Mouse (Mus musculus) left cerebral cortex, adult 2 months (tissue): ENCODE data around the gene Ramp2. TPM values are rescaled to one million over a fixed set of nuclear protein-coding genes. Genes with fewer than 3 reads are reported as not detected.

ENCODE experiments used
- DNase-seq, 2 experiments: peaks; one replicate each; pipeline ENCODE4 v3.0.0; 2021 to 2022; ENCODE audit warnings: low spot score in 2 of 2, mixed read lengths in 1 of 2; ENCODE audit errors: extremely low spot score in 1 of 2
- H3K27ac ChIP-seq: fragments of 200-600 bp; 2 replicates; pipeline ENCODE4 v1.8.1; 2022
- H3K4me3 ChIP-seq: fragments of 200-600 bp; 2 replicates; pipeline ENCODE4 v1.8.1; 2022
- CTCF ChIP-seq: fragments of 200-600 bp; IDR thresholded peaks from 2 replicates; pipeline ENCODE4 v1.8.1; 2022; ENCODE audit warnings: antibody characterized with exemption, mild to moderate bottlenecking, moderate library complexity
- intact Hi-C: fragments of 180-260 bp; cut with DNase I; formaldehyde crosslinking; loops from one replicate; pipeline ENCODE4 v1.15.1; 2025
- total RNA-seq, 2 experiments: library from RNA; stranded (reverse); gene quantifications; 2 replicates each; pipeline ENCODE4 v1.2.3; 2021

Ramp2 gene
- total RNA-seq, 2 experiments from 2014 or later, result 35.7 to 40.8 TPM

DNA sequence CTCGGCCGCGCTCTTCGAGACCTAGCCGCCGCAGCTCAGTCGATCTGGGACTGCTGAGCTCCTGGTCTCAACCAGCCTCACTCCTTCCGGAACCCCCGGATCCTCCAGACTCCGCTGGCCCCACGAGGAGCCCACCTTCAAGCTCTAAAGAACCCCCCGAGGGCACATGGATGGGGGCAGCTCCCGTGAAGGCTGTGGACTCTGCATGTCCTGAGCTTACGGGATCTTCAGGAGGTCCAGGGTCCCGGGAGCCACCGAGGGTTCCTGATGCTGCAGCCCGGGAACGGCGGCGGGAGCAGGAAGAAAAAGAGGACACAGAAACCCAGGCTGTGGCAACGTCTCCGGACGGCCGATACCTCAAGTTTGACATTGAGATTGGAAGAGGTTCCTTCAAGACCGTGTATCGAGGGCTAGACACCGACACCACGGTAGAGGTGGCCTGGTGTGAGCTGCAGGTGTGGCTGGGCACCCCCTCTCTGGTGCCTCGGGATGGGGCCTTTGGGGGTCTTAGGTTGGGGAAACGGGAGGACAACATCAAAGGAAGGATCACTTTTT, 15.1 kb downstream of the Ramp2 start:
- intact Hi-C loops, result no loop called here

DNA sequence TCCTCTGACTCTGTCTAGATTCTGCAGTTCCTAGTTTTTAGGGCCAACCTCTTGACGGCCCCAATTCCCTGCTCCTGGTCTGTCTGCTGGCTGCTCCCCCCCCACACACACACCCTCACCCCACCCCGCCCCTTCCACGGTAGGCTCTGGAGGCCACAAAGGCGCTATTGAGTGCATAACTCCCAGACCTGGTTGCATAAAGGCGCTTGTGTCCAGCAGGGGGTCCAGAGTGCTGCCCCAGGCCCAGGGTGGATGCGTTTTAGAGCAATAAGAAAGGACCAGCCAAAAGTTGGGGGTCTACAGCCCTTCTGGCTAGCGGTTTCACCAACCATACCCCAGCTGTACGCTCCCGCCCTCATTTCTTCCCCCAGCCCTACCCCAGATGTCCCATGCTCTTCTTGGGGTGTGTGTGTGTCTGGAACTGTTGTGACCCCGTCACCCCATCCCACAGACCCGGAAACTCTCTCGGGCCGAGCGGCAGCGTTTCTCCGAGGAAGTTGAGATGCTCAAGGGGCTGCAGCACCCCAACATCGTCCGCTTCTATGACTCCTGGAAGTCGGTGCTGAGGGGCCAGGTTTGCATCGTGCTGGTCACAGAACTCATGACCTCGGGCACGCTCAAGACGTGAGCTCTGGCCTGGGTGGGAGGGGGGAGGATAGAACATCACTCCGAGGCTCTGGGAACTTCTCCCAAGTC, 16.6 kb downstream of the Ramp2 start:
- TF ChIP-seq CTCF, result no peak

More for the DNA sequence above, 15.1 kb downstream of the Ramp2 start:
- DNase-seq, result no peak
- H3K4me3 ChIP-seq, result peak overlapping the region; percentile 53
- no peak for TF ChIP-seq CTCF
- peak overlapping the region; percentile 19; the same call in 1 of the 2 replicates for H3K27ac ChIP-seq

DNA sequence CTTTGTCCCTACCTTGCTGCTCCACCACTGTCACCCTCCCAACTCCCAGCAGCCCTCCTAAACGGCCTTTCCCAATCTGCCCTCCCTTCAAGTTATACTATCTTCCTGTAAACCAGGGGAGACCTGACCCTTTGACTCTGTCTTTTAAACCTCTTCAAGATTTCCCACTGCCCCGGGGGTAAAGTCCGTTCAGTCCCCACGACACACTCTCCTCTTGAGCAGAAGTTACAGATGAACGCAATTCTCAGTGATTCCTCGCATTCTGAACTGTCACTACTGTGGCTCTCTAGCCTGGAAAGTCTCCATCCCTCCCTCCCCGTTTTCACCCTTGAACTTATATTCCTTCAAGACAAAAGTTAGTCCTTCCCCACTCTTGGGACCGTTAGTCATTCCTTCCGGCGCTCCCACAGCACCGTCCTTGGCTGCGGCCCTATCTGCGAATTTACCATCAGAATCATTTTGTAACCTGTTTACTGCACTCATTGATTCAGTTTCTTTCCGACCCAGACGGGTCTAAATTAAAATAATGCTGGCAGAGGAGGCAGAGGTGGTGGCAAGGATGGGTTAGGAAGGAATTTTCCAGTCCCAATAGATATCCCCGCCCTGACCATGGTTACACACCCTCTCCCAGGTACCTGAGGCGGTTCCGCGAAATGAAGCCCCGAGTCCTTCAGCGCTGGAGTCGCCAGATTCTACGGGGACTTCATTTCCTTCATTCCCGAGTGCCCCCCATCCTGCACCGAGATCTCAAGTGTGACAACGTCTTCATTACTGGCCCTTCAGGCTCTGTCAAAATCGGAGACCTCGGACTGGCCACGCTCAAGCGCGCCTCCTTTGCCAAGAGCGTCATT, 17.5 kb downstream of the Ramp2 start:
- Histone ChIP-seq H3K27ac (no peak overlapping the region), H3K4me3 (no peak overlapping the region)
- intact Hi-C loops, result loop anchor here (2.0 kb wide), 1 partner anchor 13 kb away; no protein-coding TSS in a partner anchor
- TF ChIP-seq CTCF, result no peak
- DNase-seq, result no peak

More for the DNA sequence above, 16.6 kb downstream of the Ramp2 start:
- no peak for DNase-seq
- no peak overlapping the region for H3K27ac ChIP-seq
- H3K4me3 ChIP-seq, result no peak overlapping the region
- intact Hi-C loops, result loop anchor here (2.0 kb wide), 1 partner anchor 14 kb away; no protein-coding TSS in a partner anchor

DNA sequence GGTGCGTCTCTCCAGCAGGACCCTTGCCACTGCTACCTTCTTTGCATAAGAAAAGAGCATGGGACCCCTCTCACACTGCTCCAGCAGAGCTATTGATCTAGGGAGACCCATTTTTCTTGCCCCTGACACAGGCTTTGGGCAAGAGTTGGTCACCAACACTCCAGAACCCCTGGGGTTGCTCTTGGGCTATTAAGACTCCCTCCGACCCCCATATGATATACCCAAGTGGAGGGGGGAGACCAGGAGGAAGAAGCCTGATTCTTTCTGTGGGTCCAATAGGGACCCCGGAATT, 18.1 kb downstream of the Ramp2 start:
- H3K27ac ChIP-seq, result no peak overlapping the region
- intact Hi-C loops, result loop anchor here (2.0 kb wide), 1 partner anchor 13 kb away; no protein-coding TSS in a partner anchor
- no peak overlapping the region for H3K4me3 ChIP-seq
- no peak for TF ChIP-seq CTCF
- no peak for DNase-seq

DNA sequence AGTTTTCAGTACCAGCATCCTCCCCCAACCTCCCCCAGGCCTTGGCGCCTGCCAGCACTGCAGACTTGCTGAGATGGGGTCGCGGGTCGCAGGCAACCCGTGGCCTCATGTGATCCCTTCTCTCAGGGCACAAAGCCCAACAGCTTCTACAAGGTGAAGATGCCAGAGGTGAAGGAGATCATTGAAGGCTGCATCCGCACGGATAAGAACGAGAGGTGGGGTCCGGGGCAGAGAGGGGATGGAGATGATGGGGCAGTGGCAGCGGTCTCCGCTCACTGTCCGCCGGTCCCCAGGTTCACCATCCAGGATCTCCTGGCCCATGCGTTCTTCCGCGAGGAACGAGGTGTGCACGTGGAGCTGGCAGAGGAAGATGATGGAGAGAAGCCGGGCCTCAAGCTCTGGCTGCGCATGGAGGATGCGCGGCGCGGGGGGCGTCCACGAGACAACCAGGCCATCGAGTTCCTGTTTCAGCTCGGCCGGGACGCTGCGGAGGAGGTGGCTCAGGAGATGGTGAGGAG, 19.2 kb downstream of the Ramp2 start:
- Histone ChIP-seq H3K4me3 (no peak overlapping the region), H3K27ac (no peak overlapping the region)
- intact Hi-C loops, result no loop called here
- no peak for DNase-seq
- no peak for TF ChIP-seq CTCF

DNA sequence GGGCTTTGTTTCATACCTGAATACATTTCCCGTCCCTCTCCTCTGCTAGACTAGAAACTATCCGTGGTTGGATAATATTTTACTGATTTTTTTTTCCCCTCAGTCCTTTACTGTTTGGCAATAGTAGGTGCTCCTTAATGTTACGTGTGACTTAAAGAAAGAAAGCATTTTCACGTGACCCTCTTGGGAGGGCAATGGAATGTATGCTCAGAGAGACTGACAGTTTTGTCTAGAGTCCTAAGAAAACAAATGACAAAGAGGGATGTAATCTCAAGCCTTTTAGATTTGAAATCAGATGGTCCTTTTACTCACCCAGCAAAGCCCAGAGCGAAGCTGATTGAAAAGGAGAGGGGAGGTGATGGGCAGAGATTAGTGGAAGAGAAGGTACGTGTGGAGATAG, 20.1 kb downstream of the Ramp2 start:
- Histone ChIP-seq H3K27ac (no peak overlapping the region), H3K4me3 (no peak overlapping the region)
- no peak for TF ChIP-seq CTCF
- intact Hi-C loops, result no loop called here
- DNase-seq, result no peak

DNA sequence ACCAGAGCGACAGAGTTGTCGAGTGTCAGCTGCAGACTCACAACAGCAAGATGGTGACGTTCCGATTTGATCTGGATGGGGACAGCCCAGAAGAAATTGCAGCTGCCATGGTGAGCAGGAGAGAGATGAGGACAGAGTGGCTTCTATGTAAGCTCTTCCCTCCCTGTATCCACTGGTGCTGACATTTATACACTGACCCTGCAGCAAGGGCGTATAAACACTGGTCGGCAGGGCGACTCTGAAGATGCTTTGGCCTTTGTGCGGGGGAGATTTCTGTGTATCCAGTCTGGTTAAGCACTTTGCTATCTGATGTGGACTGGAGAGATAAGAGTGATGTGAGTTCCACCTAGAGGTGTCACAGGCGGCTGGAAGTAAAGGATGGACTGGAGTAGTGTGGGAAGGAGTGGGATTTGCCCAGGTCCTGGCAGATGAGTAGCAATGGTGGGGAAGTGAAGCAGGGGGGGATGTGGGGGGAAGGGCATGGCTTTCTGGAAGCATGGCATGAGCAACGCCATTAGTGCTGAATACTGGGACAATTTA, 23.8 kb downstream of the Ramp2 start:
- intact Hi-C loops, result no loop called here
- no peak for DNase-seq
- no peak for TF ChIP-seq CTCF
- Histone ChIP-seq H3K27ac (no peak overlapping the region), H3K4me3 (no peak overlapping the region)

DNA sequence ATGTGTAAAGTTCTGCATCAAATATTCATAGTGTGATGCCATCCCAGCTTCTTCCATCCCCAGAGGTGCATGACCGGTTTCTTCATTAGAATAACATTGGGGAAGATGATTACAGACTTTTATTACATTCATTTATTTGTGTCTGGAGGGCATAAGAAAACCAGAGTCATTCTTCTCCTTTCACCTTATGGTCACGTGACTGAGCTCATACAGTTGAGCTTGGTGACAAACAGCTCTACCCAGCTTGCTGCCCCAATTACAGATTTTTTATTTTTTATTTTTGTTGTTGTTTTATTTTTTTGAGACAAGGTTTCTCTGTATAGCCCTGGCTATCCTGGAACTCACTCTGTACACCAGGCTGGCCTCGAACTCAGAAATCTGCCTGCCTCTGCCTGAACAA, 26.6 kb downstream of the Ramp2 start:
- intact Hi-C loops, result no loop called here
- Histone ChIP-seq H3K27ac (no peak overlapping the region), H3K4me3 (no peak overlapping the region)
- DNase-seq, result no peak
- TF ChIP-seq CTCF, result no peak

DNA sequence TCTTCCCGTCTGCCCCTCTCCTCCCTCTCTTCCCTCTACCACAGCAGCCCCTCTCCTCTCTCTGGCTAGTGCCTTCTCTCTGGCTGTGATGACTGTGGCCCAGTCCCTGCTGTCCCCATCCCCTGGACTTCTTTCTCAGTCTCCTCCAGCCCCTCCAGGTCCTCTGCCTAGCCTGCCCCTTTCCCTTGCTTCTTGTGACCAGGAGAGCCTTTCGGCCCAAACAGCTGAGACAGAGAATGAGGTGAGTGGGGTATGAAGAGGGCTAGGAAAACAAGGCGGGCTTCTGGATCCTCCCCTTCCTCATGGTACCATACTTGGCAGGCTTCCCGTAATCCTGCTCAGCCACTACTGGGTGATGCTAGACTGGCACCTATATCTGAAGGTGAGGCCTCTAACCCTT, 29.5 kb downstream of the Ramp2 start:
- no peak overlapping the region for H3K4me3 ChIP-seq
- DNase-seq, result no peak
- intact Hi-C loops, result no loop called here
- no peak overlapping the region for H3K27ac ChIP-seq
- no peak for TF ChIP-seq CTCF

DNA sequence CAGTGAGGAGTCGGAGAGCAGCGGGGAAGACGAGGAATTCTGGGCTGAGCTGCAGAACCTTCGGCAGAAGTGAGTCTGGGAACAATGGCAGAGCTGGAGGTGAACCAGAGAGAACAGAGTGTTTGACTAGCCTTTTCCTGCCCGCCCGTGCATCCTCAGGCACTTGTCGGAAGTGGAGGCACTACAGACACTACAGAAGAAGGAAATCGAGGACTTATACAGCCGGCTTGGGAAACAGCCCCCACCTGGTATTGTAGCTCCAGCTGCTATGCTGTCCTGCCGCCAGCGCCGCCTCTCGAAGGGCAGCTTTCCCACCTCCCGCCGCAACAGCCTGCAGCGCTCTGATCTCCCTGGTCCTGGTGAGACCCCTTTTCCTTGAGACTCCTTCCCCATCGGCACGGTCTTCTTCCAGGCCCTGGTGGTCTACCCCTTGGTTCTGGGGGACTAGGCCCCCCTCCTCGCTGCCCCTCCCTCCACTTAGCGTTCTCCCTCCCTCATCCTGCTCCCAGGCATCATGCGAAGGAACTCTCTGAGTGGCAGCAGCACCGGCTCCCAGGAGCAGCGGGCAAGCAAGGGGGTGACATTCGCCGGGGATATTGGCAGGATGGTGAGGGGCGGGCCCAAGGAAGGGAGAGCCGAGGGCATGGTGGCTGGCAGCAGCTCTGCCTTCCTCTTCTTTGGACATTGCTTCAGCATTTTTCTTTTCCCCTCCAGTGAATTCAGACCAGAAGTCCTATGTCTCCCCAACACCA, 30.7 kb downstream of the Ramp2 start:
- DNase-seq, result no peak
- H3K27ac ChIP-seq, result no peak overlapping the region
- no peak for TF ChIP-seq CTCF
- H3K4me3 ChIP-seq, result no peak overlapping the region
- intact Hi-C loops, result loop anchor here (2.0 kb wide), 1 partner anchor 14 kb away; no protein-coding TSS in a partner anchor
